Mouse (Mus musculus): Measurements from ENCODE around the gene Uck2. TPM values are rescaled to one million over a fixed set of nuclear protein-coding genes. Genes with fewer than 3 reads are reported as not detected.

The Uck2 gene
- polyA plus RNA-seq, 1 experiment from 2014 or later, result 65.4 TPM

DNA sequence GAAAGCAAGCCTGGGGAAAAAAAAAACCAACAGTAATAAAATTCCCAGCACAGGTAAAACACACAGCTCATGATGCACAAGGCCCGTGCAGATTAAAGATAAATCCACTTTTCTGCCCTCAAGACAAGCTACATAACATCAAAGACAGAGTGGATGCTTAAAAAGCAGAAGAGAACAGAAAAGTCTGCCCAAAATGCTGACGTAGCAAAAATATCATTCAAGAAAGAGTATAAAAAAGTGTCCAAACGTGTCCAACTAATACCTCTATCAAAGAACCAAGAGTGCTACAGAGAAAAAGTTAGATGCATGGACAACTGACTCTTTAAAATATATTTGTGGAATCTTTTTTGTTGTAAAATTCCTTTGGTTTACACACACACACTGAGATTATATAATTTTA is 69.7 kb downstream of the Uck2 start:
- Histone ChIP-seq H3K36me3 (ENCODE audit: control insufficient read depth, insufficient read depth, low read length) (no peaks in the 10 kb centered on the region), H3K4me2 (ENCODE audit: low read depth, low read length) (no peak overlapping the region), H3K27me3 (ENCODE audit: control insufficient read depth, insufficient read depth, low read length) (no peaks in the 10 kb centered on the region), H3K27ac (ENCODE audit: low read length) (no peak overlapping the region), H3K9me3 (replicated peaks; ENCODE audit: control insufficient read depth, low read length) (no peaks in the 10 kb centered on the region), H3K4me1 (ENCODE audit: control insufficient read depth, insufficient read depth, low read length) (no peaks in the 10 kb centered on the region), H3K9ac (ENCODE audit: low read length) (no peak overlapping the region), H3K4me3 (replicated peaks; ENCODE audit: low read length) (no peak overlapping the region)
- ATAC-seq (ENCODE audit: insufficient read depth, low FRiP score), result no peak
- WGBS, result 73% methylated on average over 3 of the region's 3 CpGs

DNA sequence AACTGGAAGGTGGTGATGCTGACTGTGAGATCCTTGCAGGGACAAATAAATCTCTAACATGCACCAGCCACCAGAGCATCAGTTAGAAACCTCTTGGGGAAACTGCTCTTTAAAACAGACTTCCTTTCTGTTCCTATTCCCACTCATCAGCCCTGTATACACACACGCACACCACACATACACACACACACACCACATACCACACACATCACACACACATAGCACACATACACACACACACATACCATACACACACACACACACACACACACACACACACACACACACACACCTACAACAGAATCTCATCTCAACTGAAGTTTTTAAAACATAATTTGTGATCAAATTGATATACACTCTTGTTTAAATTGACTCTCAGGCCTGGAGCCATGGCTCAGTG is 72.4 kb downstream of the Uck2 start:
- no peak overlapping the region for H3K4me3 ChIP-seq (replicated peaks; ENCODE audit: low read length)
- no peaks in the 10 kb centered on the region for H3K27me3 ChIP-seq (ENCODE audit: control insufficient read depth, insufficient read depth, low read length)
- WGBS, result 88% methylated on average over 1 of the region's 1 CpGs
- no peak overlapping the region for H3K4me2 ChIP-seq (ENCODE audit: low read depth, low read length)
- H3K36me3 ChIP-seq (ENCODE audit: control insufficient read depth, insufficient read depth, low read length), result no peaks in the 10 kb centered on the region
- H3K27ac ChIP-seq (ENCODE audit: low read length), result no peak overlapping the region
- H3K4me1 ChIP-seq (ENCODE audit: control insufficient read depth, insufficient read depth, low read length), result no peaks in the 10 kb centered on the region
- no peak overlapping the region for H3K9ac ChIP-seq (ENCODE audit: low read length)
- no peaks in the 10 kb centered on the region for H3K9me3 ChIP-seq (replicated peaks; ENCODE audit: control insufficient read depth, low read length)
- no peak for ATAC-seq (ENCODE audit: insufficient read depth, low FRiP score)

DNA sequence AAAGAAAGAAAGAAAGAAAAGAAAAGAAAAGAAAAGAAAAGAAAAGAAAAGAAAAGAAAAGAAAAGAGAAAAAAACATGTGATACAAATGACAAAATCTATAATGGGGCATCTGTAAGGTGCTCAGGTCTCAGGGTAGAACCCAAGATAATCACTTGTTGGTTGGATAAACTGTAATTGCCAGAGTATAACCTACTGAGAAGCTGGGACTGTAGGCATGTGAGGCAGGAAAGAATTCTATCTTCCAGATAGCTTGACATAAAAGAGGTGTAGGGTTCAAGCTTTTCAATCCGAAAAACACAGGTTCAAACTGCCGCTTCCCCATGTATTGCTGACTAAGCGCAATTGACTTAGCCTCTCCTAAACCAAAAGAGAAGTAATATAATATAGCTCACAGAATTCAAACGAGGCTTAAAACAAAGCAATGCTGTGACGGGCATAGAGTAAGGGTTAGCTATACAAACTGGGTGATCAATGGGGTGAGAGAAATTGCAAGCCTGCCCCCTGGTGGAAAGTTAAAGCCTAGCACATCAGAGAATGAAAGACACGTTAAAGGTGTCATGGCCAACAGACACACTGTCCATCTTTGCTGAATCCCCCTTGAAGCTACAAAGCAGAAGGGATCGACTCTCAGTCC is 73.0 kb downstream of the Uck2 start:
- Histone ChIP-seq H3K4me1 (ENCODE audit: control insufficient read depth, insufficient read depth, low read length) (no peaks in the 10 kb centered on the region), H3K9me3 (replicated peaks; ENCODE audit: control insufficient read depth, low read length) (no peaks in the 10 kb centered on the region), H3K4me2 (ENCODE audit: low read depth, low read length) (no peak overlapping the region), H3K36me3 (ENCODE audit: control insufficient read depth, insufficient read depth, low read length) (no peaks in the 10 kb centered on the region), H3K27ac (ENCODE audit: low read length) (no peak overlapping the region), H3K27me3 (ENCODE audit: control insufficient read depth, insufficient read depth, low read length) (no peaks in the 10 kb centered on the region), H3K9ac (ENCODE audit: low read length) (no peak overlapping the region), H3K4me3 (replicated peaks; ENCODE audit: low read length) (no peak overlapping the region)
- no peak for ATAC-seq (ENCODE audit: insufficient read depth, low FRiP score)
- WGBS, result 27% methylated on average over 7 of the region's 7 CpGs

DNA sequence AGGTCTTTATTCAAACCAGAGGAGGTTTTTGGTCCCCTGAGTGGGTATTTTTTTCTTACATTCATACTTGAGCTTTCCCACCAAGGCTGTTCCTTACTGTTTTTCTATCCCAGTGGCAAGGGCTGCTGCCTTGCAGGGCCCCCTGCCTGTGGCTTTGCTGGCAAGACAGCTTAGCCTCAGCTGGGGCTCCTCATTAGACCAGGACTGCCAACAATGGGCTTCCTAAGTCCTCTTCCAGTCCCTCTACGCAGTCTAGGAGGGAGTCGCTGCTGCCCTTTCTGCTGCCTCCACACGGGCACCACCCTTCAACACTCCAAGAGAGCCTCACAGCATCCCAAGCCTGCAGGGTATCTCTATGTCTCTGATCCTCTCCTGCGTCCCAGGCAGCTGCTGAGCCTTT is 76.3 kb downstream of the Uck2 start:
- WGBS, result 68% methylated on average over 4 of the region's 4 CpGs
- no peaks in the 10 kb centered on the region for H3K4me1 ChIP-seq (ENCODE audit: control insufficient read depth, insufficient read depth, low read length)
- no peaks in the 10 kb centered on the region for H3K36me3 ChIP-seq (ENCODE audit: control insufficient read depth, insufficient read depth, low read length)
- no peak overlapping the region for H3K27ac ChIP-seq (ENCODE audit: low read length)
- no peaks in the 10 kb centered on the region for H3K27me3 ChIP-seq (ENCODE audit: control insufficient read depth, insufficient read depth, low read length)
- H3K9ac ChIP-seq (ENCODE audit: low read length), result no peak overlapping the region
- H3K4me2 ChIP-seq (ENCODE audit: low read depth, low read length), result no peak overlapping the region
- no peak for ATAC-seq (ENCODE audit: insufficient read depth, low FRiP score)
- no peaks in the 10 kb centered on the region for H3K9me3 ChIP-seq (replicated peaks; ENCODE audit: control insufficient read depth, low read length)
- H3K4me3 ChIP-seq (replicated peaks; ENCODE audit: low read length), result no peak overlapping the region

DNA sequence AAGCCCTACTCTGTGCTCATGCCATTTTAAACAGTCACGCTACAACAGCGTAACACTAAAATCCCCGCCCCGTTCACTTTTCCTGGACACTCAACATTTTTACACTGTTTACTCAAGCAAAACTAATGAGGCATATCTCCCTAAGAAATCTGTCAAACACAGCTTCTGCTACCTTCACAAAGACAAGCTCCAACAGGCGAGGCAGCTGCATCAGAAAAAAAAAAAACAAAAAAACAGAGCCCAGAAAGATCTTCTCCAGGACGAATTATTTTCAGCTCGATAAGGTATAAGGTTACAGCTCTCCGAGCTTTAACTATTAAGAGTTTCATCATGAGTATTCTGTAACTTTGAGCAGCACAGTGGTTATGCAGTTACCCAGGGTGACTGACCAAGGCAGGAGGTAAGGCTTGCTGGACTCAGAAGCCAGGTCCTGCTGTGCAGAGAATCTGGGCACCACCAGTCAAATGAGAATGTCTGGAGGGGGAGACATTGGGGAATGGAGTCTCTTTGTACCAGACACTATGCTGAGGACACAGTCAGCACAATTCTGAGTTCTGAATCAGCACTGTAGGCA is 79.9 kb downstream of the Uck2 start:
- H3K4me3 ChIP-seq (replicated peaks; ENCODE audit: low read length), result no peak overlapping the region
- no peak overlapping the region for H3K4me2 ChIP-seq (ENCODE audit: low read depth, low read length)
- H3K27me3 ChIP-seq (ENCODE audit: control insufficient read depth, insufficient read depth, low read length), result no peaks in the 10 kb centered on the region
- no peaks in the 10 kb centered on the region for H3K36me3 ChIP-seq (ENCODE audit: control insufficient read depth, insufficient read depth, low read length)
- 35% methylated on average over 8 of the region's 8 CpGs for WGBS
- H3K9ac ChIP-seq (ENCODE audit: low read length), result no peak overlapping the region
- H3K4me1 ChIP-seq (ENCODE audit: control insufficient read depth, insufficient read depth, low read length), result no peaks in the 10 kb centered on the region
- H3K27ac ChIP-seq (ENCODE audit: low read length), result no peak overlapping the region
- no peaks in the 10 kb centered on the region for H3K9me3 ChIP-seq (replicated peaks; ENCODE audit: control insufficient read depth, low read length)
- no peak for ATAC-seq (ENCODE audit: insufficient read depth, low FRiP score)

DNA sequence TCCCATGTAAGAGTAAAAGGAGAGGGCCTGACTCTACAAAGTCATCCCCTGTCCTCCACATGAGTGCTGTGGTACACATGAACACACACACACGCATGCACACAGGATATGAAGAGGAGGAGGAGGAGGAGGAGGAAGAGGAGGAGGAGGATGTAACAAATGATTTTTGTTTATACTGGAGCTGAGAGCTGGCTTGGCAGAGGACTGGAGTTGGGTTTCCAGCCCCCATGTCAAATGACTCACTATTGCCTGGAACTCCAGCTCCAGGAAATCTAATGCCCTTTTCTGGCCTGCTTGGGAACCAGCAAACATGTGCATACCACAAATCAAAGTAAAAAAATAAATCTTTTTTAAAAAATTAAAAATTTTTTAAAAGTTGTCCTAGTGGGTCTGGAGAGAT is 80.7 kb downstream of the Uck2 start:
- H3K4me3 ChIP-seq (replicated peaks; ENCODE audit: low read length), result no peak overlapping the region
- no peak overlapping the region for H3K4me2 ChIP-seq (ENCODE audit: low read depth, low read length)
- no peak for ATAC-seq (ENCODE audit: insufficient read depth, low FRiP score)
- H3K9me3 ChIP-seq (replicated peaks; ENCODE audit: control insufficient read depth, low read length), result no peaks in the 10 kb centered on the region
- no peaks in the 10 kb centered on the region for H3K27me3 ChIP-seq (ENCODE audit: control insufficient read depth, insufficient read depth, low read length)
- H3K27ac ChIP-seq (ENCODE audit: low read length), result no peak overlapping the region
- WGBS, result 100% methylated on average over 1 of the region's 1 CpGs
- H3K36me3 ChIP-seq (ENCODE audit: control insufficient read depth, insufficient read depth, low read length), result no peaks in the 10 kb centered on the region
- no peak overlapping the region for H3K9ac ChIP-seq (ENCODE audit: low read length)
- H3K4me1 ChIP-seq (ENCODE audit: control insufficient read depth, insufficient read depth, low read length), result no peaks in the 10 kb centered on the region

DNA sequence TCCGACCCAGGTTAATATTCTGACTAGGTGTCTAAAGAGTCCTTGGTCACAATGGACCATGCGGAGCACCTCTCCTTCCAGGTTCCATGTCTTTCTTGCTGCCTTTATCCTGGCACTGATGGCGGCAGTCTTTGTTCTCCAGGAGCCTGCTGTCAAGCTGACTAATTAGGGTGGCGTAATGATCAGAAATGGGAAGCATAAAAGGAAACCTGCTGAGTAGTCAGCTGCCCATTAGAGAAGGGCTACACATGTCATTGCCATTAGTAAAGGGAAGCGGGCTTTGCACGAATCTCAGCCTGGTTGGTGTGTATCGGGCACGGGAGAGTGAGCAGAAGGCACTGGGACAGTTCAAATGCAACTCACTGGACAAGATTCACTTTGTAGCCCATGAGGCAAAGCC is 90.4 kb downstream of the Uck2 start:
- WGBS, result 69% methylated on average over 8 of the region's 8 CpGs
- H3K27ac ChIP-seq (ENCODE audit: low read length), result no peak overlapping the region
- no peaks in the 10 kb centered on the region for H3K9me3 ChIP-seq (replicated peaks; ENCODE audit: control insufficient read depth, low read length)
- no peak overlapping the region for H3K4me2 ChIP-seq (ENCODE audit: low read depth, low read length)
- no peaks in the 10 kb centered on the region for H3K4me1 ChIP-seq (ENCODE audit: control insufficient read depth, insufficient read depth, low read length)
- no peak for ATAC-seq (ENCODE audit: insufficient read depth, low FRiP score)
- no peak overlapping the region for H3K9ac ChIP-seq (ENCODE audit: low read length)
- no peak overlapping the region for H3K4me3 ChIP-seq (replicated peaks; ENCODE audit: low read length)
- no peaks in the 10 kb centered on the region for H3K27me3 ChIP-seq (ENCODE audit: control insufficient read depth, insufficient read depth, low read length)
- no peaks in the 10 kb centered on the region for H3K36me3 ChIP-seq (ENCODE audit: control insufficient read depth, insufficient read depth, low read length)

DNA sequence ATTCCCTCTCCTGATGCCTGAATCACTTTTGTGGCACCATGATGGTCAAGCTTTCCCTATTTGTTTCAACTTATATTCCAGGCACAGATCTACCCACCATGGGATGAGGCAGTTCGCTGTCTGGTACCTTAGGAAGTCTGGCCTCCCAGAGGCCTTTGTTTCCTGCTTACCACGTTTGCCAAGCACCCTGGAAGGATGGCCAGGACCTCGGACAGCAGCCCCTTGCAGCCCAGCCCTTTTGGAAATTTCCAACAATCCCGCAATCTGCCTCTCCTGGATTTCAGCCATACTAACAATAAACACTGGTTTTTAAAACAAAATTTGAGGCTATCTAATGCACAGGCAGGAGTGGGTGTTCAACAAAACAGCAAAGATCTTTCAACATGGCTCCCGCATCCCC is 97.3 kb downstream of the Uck2 start:
- H3K4me2 ChIP-seq (ENCODE audit: low read depth, low read length), result no peak overlapping the region
- no peak overlapping the region for H3K27ac ChIP-seq (ENCODE audit: low read length)
- H3K27me3 ChIP-seq (ENCODE audit: control insufficient read depth, insufficient read depth, low read length), result no peaks in the 10 kb centered on the region
- H3K4me3 ChIP-seq (replicated peaks; ENCODE audit: low read length), result no peak overlapping the region
- no peak overlapping the region for H3K9ac ChIP-seq (ENCODE audit: low read length)
- H3K4me1 ChIP-seq (ENCODE audit: control insufficient read depth, insufficient read depth, low read length), result no peaks in the 10 kb centered on the region
- ATAC-seq (ENCODE audit: insufficient read depth, low FRiP score), result no peak
- H3K36me3 ChIP-seq (ENCODE audit: control insufficient read depth, insufficient read depth, low read length), result no peaks in the 10 kb centered on the region
- WGBS, result 28% methylated on average over 5 of the region's 5 CpGs
- no peaks in the 10 kb centered on the region for H3K9me3 ChIP-seq (replicated peaks; ENCODE audit: control insufficient read depth, low read length)

DNA sequence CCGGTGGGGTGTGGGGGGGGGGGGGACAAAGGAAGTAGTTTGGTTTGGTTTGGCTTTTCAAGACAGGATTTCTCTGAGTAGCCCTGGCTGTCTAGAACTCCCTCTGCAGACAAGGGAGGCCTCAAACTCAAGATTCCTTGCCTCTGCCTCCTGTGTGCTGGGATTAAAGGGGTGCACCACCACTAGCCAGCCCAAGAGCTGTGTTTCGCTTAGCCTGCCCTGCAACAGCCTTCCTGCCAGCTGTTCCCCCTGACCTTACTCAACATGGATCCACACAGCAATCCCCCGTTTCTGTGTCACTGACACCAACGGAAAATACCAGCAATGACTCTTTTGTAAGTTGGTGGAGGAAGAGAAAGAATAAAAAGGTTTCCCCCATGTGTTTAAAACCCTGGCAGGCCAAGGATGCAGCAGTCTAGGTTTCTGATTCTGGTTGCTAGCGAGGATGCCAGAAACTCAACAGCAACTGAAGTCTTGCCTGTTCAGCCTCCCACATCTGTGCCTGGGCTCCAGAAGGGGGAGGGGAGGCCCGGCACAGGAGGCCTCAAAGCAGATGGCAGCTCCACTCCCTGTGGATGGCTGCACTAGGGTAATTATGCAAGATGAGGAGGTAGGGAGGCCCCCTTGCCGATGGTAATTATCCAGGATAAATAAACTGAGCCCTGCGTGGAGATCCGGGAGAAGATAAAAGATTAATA is 103.1 kb downstream of the Uck2 start:
- Histone ChIP-seq H3K27ac (ENCODE audit: low read length) (no peak overlapping the region), H3K9me3 (replicated peaks; ENCODE audit: control insufficient read depth, low read length) (no peaks in the 10 kb centered on the region), H3K4me3 (replicated peaks; ENCODE audit: low read length) (no peak overlapping the region), H3K27me3 (ENCODE audit: control insufficient read depth, insufficient read depth, low read length) (no peaks in the 10 kb centered on the region), H3K4me2 (ENCODE audit: low read depth, low read length) (no peak overlapping the region), H3K4me1 (ENCODE audit: control insufficient read depth, insufficient read depth, low read length) (no peaks in the 10 kb centered on the region), H3K36me3 (ENCODE audit: control insufficient read depth, insufficient read depth, low read length) (no peaks in the 10 kb centered on the region), H3K9ac (ENCODE audit: low read length) (no peak overlapping the region)
- ATAC-seq (ENCODE audit: insufficient read depth, low FRiP score), result no peak
- WGBS, result 32% methylated on average over 9 of the region's 9 CpGs
